Mouse (Mus musculus) heart, embryonic 14.5 days (tissue): ENCODE data around the gene Adgre4. TPM values are rescaled to one million over a fixed set of nuclear protein-coding genes. Genes with fewer than 3 reads are reported as not detected.
"Not testable (repeated sequence)": the region's sequence is repeated elsewhere in the genome, so short reads cannot be mapped to it uniquely, and the experiment has no call there.

Experiments used
- ATAC-seq: fragments of 200-750 bp; cut with Nextera tagmentation; 2 replicates; pipeline ENCODE4 v1.8.0; 2017; ENCODE audit warnings: low read depth, moderate TSS enrichment; ENCODE audit not compliant: insufficient number of reproducible peaks, insufficient read depth, low FRiP score
- H3K27ac ChIP-seq, 2 experiments: fragments of 200-500 bp in 1 of 2; fragments of 300-500 bp in 1 of 2; sonication (generic) in 1 of 2; replicated peaks in 1 of 2; 2 replicates each; pipeline ENCODE4 v1.5.1; 2012 to 2014; ENCODE audit warnings: low read depth in 2 of 2, low read length in 2 of 2, control low read depth in 1 of 2, mild to moderate bottlenecking in 1 of 2, mixed read lengths in 1 of 2; ENCODE audit not compliant: control insufficient read depth in 1 of 2, insufficient read depth in 1 of 2
- H3K27me3 ChIP-seq: fragments of 300-500 bp; sonication (generic); 2 replicates; pipeline ENCODE4 v1.6.1; 2014; ENCODE audit warnings: mild to moderate bottlenecking, low read length, control low read depth; ENCODE audit not compliant: control insufficient read depth, insufficient read depth
- H3K36me3 ChIP-seq: fragments of 300-500 bp; sonication (generic); 2 replicates; pipeline ENCODE4 v1.6.1; 2014; ENCODE audit warnings: mild to moderate bottlenecking, control low read depth, low read length, mixed read lengths; ENCODE audit not compliant: control insufficient read depth, insufficient read depth
- H3K4me1 ChIP-seq, 2 experiments: fragments of 200-500 bp in 1 of 2; fragments of 300-500 bp in 1 of 2; sonication (generic) in 1 of 2; 2 replicates each; pipeline ENCODE4 v1.6.1; 2012 to 2014; ENCODE audit warnings: low read length in 2 of 2, control low read depth in 1 of 2, mixed read lengths in 1 of 2; ENCODE audit not compliant: control insufficient read depth in 2 of 2, insufficient read depth in 2 of 2
- H3K4me2 ChIP-seq: fragments of 300-500 bp; sonication (generic); 2 replicates; pipeline ENCODE4 v1.6.1; 2014; ENCODE audit warnings: mild to moderate bottlenecking, low read length
- H3K4me3 ChIP-seq, 2 experiments: fragments of 200-500 bp in 1 of 2; fragments of 300-500 bp in 1 of 2; sonication (generic) in 1 of 2; 2 replicates each; pipeline ENCODE4 v1.5.1; 2012 to 2014; ENCODE audit warnings: low read length in 2 of 2, mild to moderate bottlenecking in 2 of 2, control low read depth in 1 of 2, low read depth in 1 of 2, moderate library complexity in 1 of 2; ENCODE audit not compliant: control insufficient read depth in 1 of 2, insufficient read depth in 1 of 2
- H3K9ac ChIP-seq: fragments of 300-500 bp; sonication (generic); 2 replicates; pipeline ENCODE4 v1.6.1; 2014; ENCODE audit warnings: mild to moderate bottlenecking, low read length
- H3K9me3 ChIP-seq: fragments of 300-500 bp; sonication (generic); 2 replicates; pipeline ENCODE4 v1.6.1; 2016; ENCODE audit warnings: low read length, control low read depth; ENCODE audit not compliant: control insufficient read depth
- WGBS: fragments of 180-500 bp; shearing (Covaris S2); extraction: QIAGEN DNeasy Blood & Tissue Kit; methylation state at CpG from one replicate; pipeline ENCODE4 v1.1.7; 2014; 5-methylcytosine and 5-hydroxymethylcytosine counted together
- polyA plus RNA-seq: library from polyadenylated mRNA; unstranded; fragments of >200 nt; fragmentation: Nextera tagmentation; extraction: Ambion mirVana; gene quantifications from 2 replicates; pipeline ENCODE4 v1.2.1, GENCODE M21; 2014

Adgre4 gene
- polyA plus RNA-seq, 1 experiment from 2014 or later: 0.42 TPM

- not testable (repeated sequence) for H3K36me3 ChIP-seq, H3K27me3 ChIP-seq, H3K9me3 ChIP-seq
- under 1% methylated on average over 32 of the region's 53 CpGs for WGBS
- Histone ChIP-seq H3K27ac (peak within 1 kb of the TSS; percentile 66 to 92), H3K4me2 (peak within 1 kb of the TSS; percentile 73), H3K4me1 (0 out of 4 replicates have a peak, but pooled peaks cover 0 to 11% of the 10 kb centered on the region in 2 experiments), H3K4me3 (peak within 1 kb of the TSS; percentile 46 to 87), H3K9ac (peak within 1 kb of the TSS; percentile 75)
- ATAC-seq: peak; percentile 100
These were observed 129.0 kb downstream of the Adgre4 start, which contains the start of gene Zfp119a for GRCm38 (mm10) chr17:55878636-55879369. Gene Zfp119a (minus strand): TSS chr17:55878930.

- H3K9ac ChIP-seq: no peak overlapping the region
- H3K9me3 ChIP-seq: no peaks in the 10 kb centered on the region
- no peak overlapping the region for H3K4me3 ChIP-seq
- H3K4me2 ChIP-seq: no peak overlapping the region
- no peak overlapping the region for H3K27ac ChIP-seq
- 50% methylated on average over 2 of the region's 2 CpGs for WGBS
- H3K36me3 ChIP-seq: no peaks in the 10 kb centered on the region
- no peaks in the 10 kb centered on the region for H3K4me1 ChIP-seq
- no peaks in the 10 kb centered on the region; the same call in 1 of the 2 replicates for H3K27me3 ChIP-seq
- ATAC-seq: no peak
These were observed 133.8 kb downstream of the Adgre4 start for GRCm38 (mm10) chr17:55883631-55884030.

DNA sequence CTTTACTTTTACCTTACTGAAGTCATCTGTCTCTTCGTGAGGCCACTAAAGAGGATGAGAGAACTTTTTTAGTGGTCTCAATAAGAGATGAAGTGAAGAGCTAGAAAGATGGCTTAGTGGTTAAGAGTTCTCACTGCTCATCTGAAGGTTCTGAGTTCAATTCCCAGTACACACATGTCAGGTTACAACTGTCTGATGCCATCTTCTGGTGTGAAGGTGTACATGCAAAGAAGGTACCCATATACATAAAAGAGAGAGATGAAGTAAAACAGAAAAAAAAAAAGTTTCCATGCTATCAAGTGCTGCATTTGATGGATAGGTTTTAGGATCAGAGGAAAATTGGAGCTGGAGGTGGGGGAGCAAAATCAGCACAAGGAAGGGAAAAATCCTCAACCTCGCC lies 135.1 kb downstream of the Adgre4 start:
- Histone ChIP-seq H3K27ac (no peak overlapping the region), H3K4me2 (no peak overlapping the region), H3K9me3 (no peaks in the 10 kb centered on the region), H3K36me3 (no peaks in the 10 kb centered on the region), H3K9ac (no peak overlapping the region), H3K27me3 (no peaks in the 10 kb centered on the region; the same call in 1 of the 2 replicates), H3K4me1 (no peaks in the 10 kb centered on the region), H3K4me3 (no peak overlapping the region)
- no peak for ATAC-seq
- WGBS: 43% methylated on average over 2 of the region's 2 CpGs

GRCm38 (mm10) chr17:55892406-55892955 lies 142.7 kb downstream of the Adgre4 start:
- H3K27me3 ChIP-seq, ATAC-seq, H3K4me1 ChIP-seq, H3K9me3 ChIP-seq: not testable (repeated sequence)
- Histone ChIP-seq H3K9ac (peak overlapping the region; percentile 66), H3K36me3 (peaks cover 15% of the 10 kb centered on the region; the same call in 1 of the 2 replicates), H3K4me2 (peak overlapping the region; percentile 67), H3K4me3 (peak overlapping the region; percentile 49 to 65), H3K27ac (peak overlapping the region in 1 of 2 experiments; percentile 75; a peak in 2 of 4 replicates)
- 14% methylated on average over 6 of the region's 8 CpGs for WGBS

- H3K4me3 ChIP-seq: no peak overlapping the region
- H3K9ac ChIP-seq: no peak overlapping the region
- H3K4me1 ChIP-seq: no peaks in the 10 kb centered on the region
- peaks cover 14% of the 10 kb centered on the region for H3K9me3 ChIP-seq
- WGBS: 62% methylated on average over 2 of the region's 2 CpGs
- no peak for ATAC-seq
- H3K36me3 ChIP-seq: peaks cover 3% of the 10 kb centered on the region
- no peak overlapping the region for H3K27ac ChIP-seq
- no peaks in the 10 kb centered on the region for H3K27me3 ChIP-seq
- H3K4me2 ChIP-seq: no peak overlapping the region
These were observed 153.3 kb downstream of the Adgre4 start for GRCm38 (mm10) chr17:55903087-55903486.

Other genes starting within 250 kb of the Adgre4 start
- gene Vmn2r118, start 124.8 kb upstream of the Adgre4 start, polyA plus RNA-seq: not detected in 2 replicates
- 3.5 and 5.3 TPM in 2 replicates for gene Pot1b, start 37.4 kb upstream of the Adgre4 start, polyA plus RNA-seq
- 5.7 and 5.9 TPM in 2 replicates for gene Zfp119a, start 128.9 kb downstream of the Adgre4 start, polyA plus RNA-seq
- 8.1 and 9.4 TPM in 2 replicates for gene Zfp959, start 142.1 kb downstream of the Adgre4 start, polyA plus RNA-seq
- gene Zfp119b, start 199.5 kb downstream of the Adgre4 start, polyA plus RNA-seq: 4.5 and 5.1 TPM in 2 replicates
- 1.0 and 1.3 TPM in 2 replicates for gene Ebi3, start 202.7 kb downstream of the Adgre4 start, polyA plus RNA-seq
- 8.9 and 13.5 TPM in 2 replicates for gene Yju2, start 209.1 kb downstream of the Adgre4 start, polyA plus RNA-seq
- gene Shd, start 220.5 kb downstream of the Adgre4 start, polyA plus RNA-seq: 7.1 and 7.3 TPM in 2 replicates
- gene Fsd1, start 236.5 kb downstream of the Adgre4 start, polyA plus RNA-seq: 1.6 and 1.8 TPM in 2 replicates